Mouse (Mus musculus) liver, embryonic 14.5 days (tissue): ENCODE measurements at regions not wholly inside any gene's neighbourhood (a gene's known extent, or its start where the extent isn't known, plus 50 kb on each side); places are given as distances from the start of the nearest gene placed in this dataset.

Source experiments
- CTCF ChIP-seq: IDR thresholded peaks from 2 replicates; pipeline ENCODE4 v1.5.1; 2016; ENCODE audit warnings: antibody characterized with exemption, low read depth, control low read depth
- EP300 ChIP-seq: IDR thresholded peaks from 2 replicates; pipeline ENCODE4 v1.6.1; 2016; ENCODE audit warnings: antibody characterized with exemption, low read depth

- TF ChIP-seq CTCF = no peak
- TF ChIP-seq EP300 = no peak
Measured at GRCm38 (mm10) chr4:125282974-125283319, 155.3 kb upstream of the Zc3h12a start.
